Mouse (Mus musculus) embryonic fibroblast, embryonic 13.5 days (primary cell): ENCODE results near the gene Tenm4. TPM values are rescaled to one million over a fixed set of nuclear protein-coding genes. Genes with fewer than 3 reads are reported as not detected.

Source experiments
- H3K27ac ChIP-seq: 2 replicates; pipeline ENCODE4 v1.5.1; 2012; ENCODE audit warnings: low read length, control low read depth, inconsistent platforms; ENCODE audit not compliant: insufficient read depth
- H3K4me1 ChIP-seq: 2 replicates; pipeline ENCODE4 v1.6.1; 2011; ENCODE audit warnings: low read length; ENCODE audit not compliant: control insufficient read depth, insufficient read depth
- H3K4me3 ChIP-seq: 2 replicates; pipeline ENCODE4 v1.5.1; 2011; ENCODE audit warnings: mild to moderate bottlenecking, control low read depth, low read length; ENCODE audit not compliant: insufficient read depth
- CTCF ChIP-seq: IDR thresholded peaks from 2 replicates; pipeline ENCODE4 v1.5.1; 2011; ENCODE audit warnings: mild to moderate bottlenecking, control low read depth, low read length, moderate library complexity, borderline replicate concordance; ENCODE audit not compliant: insufficient read depth
- POLR2A ChIP-seq: IDR thresholded peaks from 2 replicates; pipeline ENCODE4 v1.6.1; 2011; ENCODE audit warnings: low read depth, mild to moderate bottlenecking, control low read depth, low read length, moderate library complexity
- polyA plus RNA-seq: library from polyadenylated mRNA; stranded (reverse); fragments of >200 nt; gene quantifications from 2 replicates; pipeline ENCODE4 v1.2.4, GENCODE M21; 2011; ENCODE audit warnings: low read depth; ENCODE audit not compliant: missing spikeins, insufficient read length

Gene Tenm4
- polyA plus RNA-seq, 1 experiment, result 17.3 TPM

DNA sequence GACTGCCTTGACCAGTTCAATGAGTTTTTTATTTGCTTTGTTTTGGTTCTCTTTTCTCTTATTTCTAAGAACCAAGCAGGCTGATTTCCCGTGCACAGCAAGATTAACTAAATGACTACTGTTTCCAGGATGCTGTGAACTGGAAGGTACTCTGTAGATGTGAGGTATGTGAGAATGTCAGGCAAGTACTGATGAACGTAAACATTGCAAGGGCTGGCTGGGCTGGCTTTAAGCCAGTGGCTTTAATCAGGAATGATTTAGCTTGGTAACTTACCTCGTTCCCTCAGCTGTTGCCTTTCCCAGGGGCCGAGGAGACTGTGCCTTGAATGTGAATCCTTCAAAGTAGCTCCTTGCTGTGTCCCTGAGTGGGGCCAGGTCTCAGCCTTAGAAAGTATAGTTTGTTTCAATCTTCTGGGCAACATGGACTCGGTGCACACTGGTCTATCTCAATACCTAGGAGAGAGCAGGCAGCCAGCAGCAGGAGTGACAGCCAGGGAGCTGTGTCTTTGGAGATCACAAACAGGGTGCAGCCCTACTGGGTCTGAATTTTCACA, 134.4 kb downstream of the Tenm4 start:
- H3K4me3 ChIP-seq, result no peak overlapping the region
- no peaks in the 10 kb centered on the region for H3K4me1 ChIP-seq
- no peak for TF ChIP-seq POLR2A
- no peak for TF ChIP-seq CTCF
- H3K27ac ChIP-seq, result no peak overlapping the region

- no peak overlapping the region for H3K27ac ChIP-seq
Observed at GRCm38 (mm10) chr7:96308106-96308505, 137.1 kb downstream of the Tenm4 start.

DNA sequence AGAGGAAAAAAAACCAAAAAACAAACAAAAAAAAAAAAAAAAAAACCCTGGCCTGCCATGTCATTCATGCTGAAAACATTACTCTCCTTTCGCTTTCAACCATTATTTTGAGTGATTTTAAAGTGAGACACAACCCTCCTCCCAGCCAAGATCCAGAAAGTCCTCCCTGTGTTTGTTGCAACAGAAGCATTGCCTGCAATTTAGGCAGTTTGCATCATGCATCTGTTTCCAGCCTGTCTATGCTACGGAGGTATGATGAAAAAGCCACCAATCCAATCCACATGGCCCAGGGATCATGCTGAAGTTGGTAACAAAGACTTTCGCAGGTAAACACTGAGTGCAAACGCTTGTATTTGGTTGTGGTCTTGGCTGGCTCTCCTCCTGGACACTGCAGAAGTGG, 158.3 kb downstream of the Tenm4 start:
- Histone ChIP-seq H3K27ac (no peak overlapping the region), H3K4me1 (no peaks in the 10 kb centered on the region), H3K4me3 (no peak overlapping the region)
- TF ChIP-seq POLR2A (no peak), CTCF (no peak)

More at GRCm38 (mm10) chr7:96308106-96308505, 137.1 kb downstream of the Tenm4 start:
- Histone ChIP-seq H3K4me3 (no peak overlapping the region), H3K4me1 (no peaks in the 10 kb centered on the region)
- TF ChIP-seq POLR2A (no peak), CTCF (no peak)

DNA sequence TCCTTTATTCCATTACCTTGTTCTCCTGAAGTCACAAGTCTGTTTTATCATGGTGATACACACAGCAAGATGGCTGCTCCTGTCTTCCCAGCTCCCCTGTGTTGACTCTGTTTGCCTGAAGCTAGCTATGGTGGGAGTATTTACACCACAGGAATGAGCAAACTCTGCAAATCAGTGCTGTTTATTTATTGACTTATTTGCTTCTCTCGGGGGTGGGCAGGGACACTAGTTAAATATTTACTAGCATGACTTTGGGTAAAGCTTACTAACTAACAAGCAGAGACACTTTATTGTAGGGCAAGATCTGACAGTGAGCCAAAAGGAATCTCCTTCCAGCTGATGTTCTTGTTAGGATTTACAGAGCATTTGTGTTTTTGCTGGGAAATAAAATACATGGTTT, 160.1 kb downstream of the Tenm4 start:
- Histone ChIP-seq H3K4me3 (no peak overlapping the region), H3K4me1 (no peaks in the 10 kb centered on the region), H3K27ac (no peak overlapping the region)
- no peak for TF ChIP-seq POLR2A

- Histone ChIP-seq H3K4me3 (no peak overlapping the region), H3K27ac (no peak overlapping the region), H3K4me1 (no peaks in the 10 kb centered on the region)
- no peak for TF ChIP-seq POLR2A
- no peak for TF ChIP-seq CTCF
Observed at GRCm38 (mm10) chr7:96334361-96334760, 163.3 kb downstream of the Tenm4 start.

DNA sequence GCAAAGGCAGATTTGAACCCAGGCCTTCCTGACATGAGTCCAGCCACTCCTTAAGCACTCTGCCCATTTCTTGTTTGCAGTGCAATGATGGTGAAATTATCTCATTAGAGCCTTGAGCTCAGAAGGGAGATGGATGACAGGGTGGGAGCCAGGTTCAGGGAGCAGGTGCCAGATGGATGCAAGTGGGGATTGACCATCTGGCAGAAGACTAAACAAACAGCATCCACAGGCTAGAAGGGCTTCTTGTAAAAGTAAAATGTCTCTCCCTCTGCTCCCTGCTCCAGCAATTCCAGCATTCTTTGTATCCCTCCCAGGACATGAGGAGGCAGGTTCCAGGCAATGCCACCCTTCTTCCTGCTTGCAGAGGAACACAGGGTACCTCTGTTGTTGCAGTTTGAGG, 165.3 kb downstream of the Tenm4 start:
- no peaks in the 10 kb centered on the region for H3K4me1 ChIP-seq
- TF ChIP-seq POLR2A, result no peak
- TF ChIP-seq CTCF, result no peak
- H3K27ac ChIP-seq, result no peak overlapping the region

DNA sequence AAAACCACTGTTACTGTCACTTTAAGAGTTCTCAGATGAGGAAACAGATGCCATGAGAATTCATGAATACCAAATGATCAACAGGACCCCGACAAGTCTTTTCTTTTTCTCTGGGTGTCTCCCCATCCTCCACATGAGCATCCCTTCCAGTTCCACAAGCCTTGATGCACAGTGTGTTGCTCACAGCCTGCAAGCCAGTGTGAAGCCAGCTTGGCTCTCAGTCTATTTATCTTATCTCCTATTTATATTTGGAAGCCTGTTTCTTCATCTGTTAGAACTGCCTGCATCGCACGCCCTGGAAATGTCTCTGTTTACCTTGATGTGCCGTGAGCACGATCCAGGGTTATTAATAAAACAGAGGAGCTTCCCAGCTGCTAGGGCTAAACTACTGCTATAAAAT, 169.8 kb downstream of the Tenm4 start:
- Histone ChIP-seq H3K27ac (no peak overlapping the region), H3K4me3 (no peak overlapping the region), H3K4me1 (no peaks in the 10 kb centered on the region)
- TF ChIP-seq POLR2A, result no peak
- no peak for TF ChIP-seq CTCF

More for the DNA sequence above, 165.3 kb downstream of the Tenm4 start:
- H3K4me3 ChIP-seq, result no peak overlapping the region

- Histone ChIP-seq H3K4me1 (no peaks in the 10 kb centered on the region), H3K27ac (no peak overlapping the region), H3K4me3 (no peak overlapping the region)
- TF ChIP-seq POLR2A, result no peak
- TF ChIP-seq CTCF, result no peak
Observed at GRCm38 (mm10) chr7:96341479-96341878, 170.4 kb downstream of the Tenm4 start.

- no peaks in the 10 kb centered on the region for H3K4me1 ChIP-seq
- no peak overlapping the region for H3K27ac ChIP-seq
- H3K4me3 ChIP-seq, result no peak overlapping the region
- no peak for TF ChIP-seq CTCF
- TF ChIP-seq POLR2A, result no peak
Observed at GRCm38 (mm10) chr7:96342996-96343395, 171.9 kb downstream of the Tenm4 start.

DNA sequence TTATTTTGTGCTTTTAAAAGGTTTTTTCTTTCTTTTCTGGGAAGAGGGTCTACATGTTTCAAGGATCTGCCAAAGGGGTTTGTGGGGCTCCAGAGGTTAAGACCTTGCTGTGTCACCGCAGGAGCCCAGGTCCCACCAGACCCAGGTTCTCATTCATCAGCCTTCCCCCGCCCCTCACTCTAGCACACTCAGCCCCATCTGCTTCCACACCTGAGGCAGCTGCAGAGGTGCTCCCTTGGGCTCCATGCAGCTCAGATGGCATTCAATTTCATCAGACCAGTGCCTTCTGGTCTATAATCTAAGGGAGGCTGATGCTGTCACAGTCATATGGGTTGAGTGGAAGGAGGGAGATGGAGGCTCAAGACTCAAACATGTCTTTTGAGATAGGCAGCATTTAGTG, 172.6 kb downstream of the Tenm4 start:
- H3K4me3 ChIP-seq, result no peak overlapping the region
- no peaks in the 10 kb centered on the region for H3K4me1 ChIP-seq
- TF ChIP-seq CTCF, result no peak
- no peak for TF ChIP-seq POLR2A
- no peak overlapping the region for H3K27ac ChIP-seq

DNA sequence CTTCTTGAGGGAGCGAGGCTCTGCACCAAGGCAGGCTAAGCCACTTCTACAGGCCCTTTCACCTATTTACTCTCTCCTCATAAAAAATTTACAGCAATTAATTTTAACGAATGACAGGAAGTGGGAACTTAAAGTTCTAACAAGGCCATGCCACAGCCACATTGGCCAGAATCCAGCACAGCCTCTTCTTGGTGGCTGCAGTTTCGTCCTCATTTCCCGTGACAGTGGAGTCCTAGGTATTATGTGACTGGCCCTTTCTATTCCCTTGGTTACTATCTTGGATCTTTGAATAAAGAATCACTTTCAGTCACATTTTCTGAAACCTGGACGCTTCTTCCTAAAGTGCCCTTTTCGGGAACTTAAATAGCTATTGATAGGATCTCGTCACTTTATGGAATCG, 181.6 kb downstream of the Tenm4 start:
- TF ChIP-seq CTCF, result no peak
- no peak for TF ChIP-seq POLR2A
- H3K4me3 ChIP-seq, result no peak overlapping the region

More for the DNA sequence above, 181.6 kb downstream of the Tenm4 start:
- Histone ChIP-seq H3K27ac (no peak overlapping the region), H3K4me1 (no peaks in the 10 kb centered on the region)
